Mouse (Mus musculus) kidney, embryonic 16.5 days (tissue): ENCODE measurements at regions not wholly inside any gene's neighbourhood (a gene's known extent, or its start where the extent isn't known, plus 50 kb on each side); places are given as distances from the start of the nearest gene placed in this dataset.

ENCODE experiments used
- ATAC-seq: fragments of 200-750 bp; cut with Nextera tagmentation; 2 replicates; pipeline ENCODE4 v1.8.0; 2017; ENCODE audit warnings: moderate TSS enrichment; ENCODE audit not compliant: low FRiP score, low TSS enrichment
- H3K27ac ChIP-seq: fragments of 300-500 bp; sonication (generic); 2 replicates; pipeline ENCODE4 v1.5.1; 2014; ENCODE audit warnings: low read length
- H3K27me3 ChIP-seq: fragments of 300-500 bp; sonication (generic); 2 replicates; pipeline ENCODE4 v1.6.1; 2014; ENCODE audit warnings: low read length, control low read depth, mixed read lengths; ENCODE audit not compliant: insufficient read depth
- H3K36me3 ChIP-seq: fragments of 300-500 bp; sonication (generic); 2 replicates; pipeline ENCODE4 v1.6.1; 2014; ENCODE audit warnings: low read length, control low read depth, mixed read lengths; ENCODE audit not compliant: insufficient read depth
- H3K4me1 ChIP-seq: fragments of 300-500 bp; sonication (generic); 2 replicates; pipeline ENCODE4 v1.6.1; 2014; ENCODE audit warnings: low read length, control low read depth, mixed read lengths; ENCODE audit not compliant: insufficient read depth
- H3K4me2 ChIP-seq: fragments of 300-500 bp; sonication (generic); replicated peaks from 2 replicates; pipeline ENCODE4 v1.6.1; 2014; ENCODE audit warnings: low read depth, low read length
- H3K4me3 ChIP-seq: fragments of 300-500 bp; sonication (generic); 2 replicates; pipeline ENCODE4 v1.5.1; 2014; ENCODE audit warnings: mild to moderate bottlenecking, low read length
- H3K9ac ChIP-seq: fragments of 300-500 bp; sonication (generic); replicated peaks from 2 replicates; pipeline ENCODE4 v1.6.1; 2014; ENCODE audit warnings: low read length
- H3K9me3 ChIP-seq: fragments of 300-500 bp; sonication (generic); 2 replicates; pipeline ENCODE4 v1.6.1; 2016; ENCODE audit warnings: low read length, control low read depth
- WGBS: fragments of 180-500 bp; shearing (Covaris S2); extraction: QIAGEN DNeasy Blood & Tissue Kit; methylation state at CpG from one replicate; pipeline ENCODE4 v1.1.7; 2014; 5-methylcytosine and 5-hydroxymethylcytosine counted together

- Histone ChIP-seq H3K36me3 (no peaks in the 10 kb centered on the region), H3K9ac (no peak overlapping the region), H3K4me1 (peaks cover 6% of the 10 kb centered on the region; the same call in 1 of the 2 replicates), H3K27me3 (no peaks in the 10 kb centered on the region), H3K4me2 (no peak overlapping the region), H3K27ac (no peak overlapping the region), H3K9me3 (no peaks in the 10 kb centered on the region; the same call in 1 of the 2 replicates), H3K4me3 (no peak overlapping the region)
- no peak for ATAC-seq
- WGBS, result 76% methylated on average over 3 of the region's 3 CpGs
Observed at GRCm38 (mm10) chr5:148616426-148616825, 63.8 kb upstream of the Ubl3 start.

GRCm38 (mm10) chr5:148615706-148616366 lies 63.2 kb upstream of the Ubl3 start:
- no peak overlapping the region for H3K4me3 ChIP-seq
- H3K9ac ChIP-seq, result no peak overlapping the region
- peaks cover 6% of the 10 kb centered on the region; the same call in 1 of the 2 replicates for H3K4me1 ChIP-seq
- peak; percentile 58; the same call in 1 of the 2 replicates for ATAC-seq
- no peak overlapping the region for H3K27ac ChIP-seq
- H3K9me3 ChIP-seq, result no peaks in the 10 kb centered on the region; the same call in 1 of the 2 replicates
- H3K36me3 ChIP-seq, result no peaks in the 10 kb centered on the region
- 30% methylated on average over 10 of the region's 10 CpGs for WGBS
- H3K4me2 ChIP-seq, result no peak overlapping the region
- H3K27me3 ChIP-seq, result no peaks in the 10 kb centered on the region

GRCm38 (mm10) chr5:148615117-148615516 lies 62.5 kb upstream of the Ubl3 start:
- no peaks in the 10 kb centered on the region for H3K36me3 ChIP-seq
- WGBS, result 95% methylated on average over 14 of the region's 14 CpGs
- no peaks in the 10 kb centered on the region for H3K27me3 ChIP-seq
- H3K9ac ChIP-seq, result no peak overlapping the region
- no peaks in the 10 kb centered on the region; the same call in 1 of the 2 replicates for H3K9me3 ChIP-seq
- H3K4me1 ChIP-seq, result peaks cover 6% of the 10 kb centered on the region; the same call in 1 of the 2 replicates
- H3K27ac ChIP-seq, result no peak overlapping the region
- no peak overlapping the region for H3K4me3 ChIP-seq
- H3K4me2 ChIP-seq, result no peak overlapping the region
- no peak for ATAC-seq

- Histone ChIP-seq H3K4me1 (peaks cover 14% of the 10 kb centered on the region), H3K27me3 (no peaks in the 10 kb centered on the region), H3K9ac (no peak overlapping the region), H3K4me2 (no peak overlapping the region), H3K36me3 (no peaks in the 10 kb centered on the region), H3K9me3 (no peaks in the 10 kb centered on the region; the same call in 1 of the 2 replicates), H3K4me3 (no peak overlapping the region), H3K27ac (no peak overlapping the region)
- 32% methylated on average over 5 of the region's 5 CpGs for WGBS
- no peak for ATAC-seq
Observed at GRCm38 (mm10) chr5:148611323-148611722, 58.7 kb upstream of the Ubl3 start.

- Histone ChIP-seq H3K9ac (no peak overlapping the region), H3K4me3 (no peak overlapping the region), H3K4me2 (no peak overlapping the region), H3K36me3 (no peaks in the 10 kb centered on the region), H3K4me1 (peaks cover 8% of the 10 kb centered on the region), H3K27ac (no peak overlapping the region), H3K27me3 (no peaks in the 10 kb centered on the region), H3K9me3 (no peaks in the 10 kb centered on the region; the same call in 1 of the 2 replicates)
- ATAC-seq, result no peak
- WGBS, result 77% methylated on average over 9 of the region's 9 CpGs
Observed at GRCm38 (mm10) chr5:148609506-148609880, 56.9 kb upstream of the Ubl3 start.

GRCm38 (mm10) chr5:148608857-148609505 lies 56.4 kb upstream of the Ubl3 start:
- no peak for ATAC-seq
- Histone ChIP-seq H3K4me3 (no peak overlapping the region), H3K9ac (no peak overlapping the region), H3K27ac (no peak overlapping the region), H3K4me2 (no peak overlapping the region), H3K4me1 (peaks cover 8% of the 10 kb centered on the region), H3K9me3 (no peaks in the 10 kb centered on the region; the same call in 1 of the 2 replicates), H3K27me3 (no peaks in the 10 kb centered on the region), H3K36me3 (no peaks in the 10 kb centered on the region)
- WGBS, result 69% methylated on average over 13 of the region's 13 CpGs

- Histone ChIP-seq H3K27ac (peak overlapping the region; percentile 11; the same call in 1 of the 2 replicates), H3K36me3 (no peaks in the 10 kb centered on the region), H3K9ac (no peak overlapping the region), H3K9me3 (no peaks in the 10 kb centered on the region; the same call in 1 of the 2 replicates), H3K4me1 (peaks cover 8% of the 10 kb centered on the region), H3K27me3 (no peaks in the 10 kb centered on the region), H3K4me2 (no peak overlapping the region), H3K4me3 (no peak overlapping the region)
- peak; percentile 91 for ATAC-seq
- WGBS, result 29% methylated on average over 9 of the region's 9 CpGs
Observed at GRCm38 (mm10) chr5:148608178-148608577, 55.6 kb upstream of the Ubl3 start.

GRCm38 (mm10) chr5:148605730-148606129 lies 53.1 kb upstream of the Ubl3 start:
- ATAC-seq, result no peak
- no peak overlapping the region for H3K27ac ChIP-seq
- H3K4me1 ChIP-seq, result peaks cover 8% of the 10 kb centered on the region
- H3K36me3 ChIP-seq, result no peaks in the 10 kb centered on the region
- 83% methylated on average over 8 of the region's 8 CpGs for WGBS
- H3K27me3 ChIP-seq, result no peaks in the 10 kb centered on the region
- no peaks in the 10 kb centered on the region for H3K9me3 ChIP-seq
- no peak overlapping the region for H3K9ac ChIP-seq
- no peak overlapping the region for H3K4me3 ChIP-seq
- no peak overlapping the region for H3K4me2 ChIP-seq
